Mouse (Mus musculus) hindbrain, embryonic 13.5 days (tissue): ENCODE measurements at regions not wholly inside any gene's neighbourhood (a gene's known extent, or its start where the extent isn't known, plus 50 kb on each side); places are given as distances from the start of the nearest gene placed in this dataset.
"Not testable (repeated sequence)": the region's sequence is repeated elsewhere in the genome, so short reads cannot be mapped to it uniquely, and the experiment has no call there.

ENCODE experiments used
- ATAC-seq: fragments of 200-750 bp; cut with Nextera tagmentation; 2 replicates; pipeline ENCODE4 v1.8.0; 2017; ENCODE audit warnings: moderate TSS enrichment; ENCODE audit not compliant: low FRiP score
- H3K27ac ChIP-seq: fragments of 300-500 bp; sonication (generic); 2 replicates; pipeline ENCODE4 v1.5.1; 2015; ENCODE audit warnings: inconsistent platforms, mild to moderate bottlenecking, moderate library complexity
- H3K27me3 ChIP-seq: fragments of 300-500 bp; sonication (generic); 2 replicates; pipeline ENCODE4 v1.6.1; 2015; ENCODE audit warnings: mild to moderate bottlenecking, inconsistent platforms
- H3K36me3 ChIP-seq: fragments of 300-500 bp; sonication (generic); 2 replicates; pipeline ENCODE4 v1.6.1; 2015; ENCODE audit warnings: mild to moderate bottlenecking, inconsistent platforms
- H3K4me1 ChIP-seq: fragments of 300-500 bp; sonication (generic); replicated peaks from 2 replicates; pipeline ENCODE4 v1.6.1; 2015; ENCODE audit warnings: inconsistent platforms
- H3K4me2 ChIP-seq: fragments of 300-500 bp; sonication (generic); 2 replicates; pipeline ENCODE4 v1.6.1; 2015; ENCODE audit warnings: inconsistent platforms, mild to moderate bottlenecking, moderate library complexity
- H3K4me3 ChIP-seq: fragments of 300-500 bp; sonication (generic); 2 replicates; pipeline ENCODE4 v1.5.1; 2015; ENCODE audit warnings: mild to moderate bottlenecking, inconsistent platforms
- H3K9ac ChIP-seq: fragments of 300-500 bp; sonication (generic); 2 replicates; pipeline ENCODE4 v1.6.1; 2015; ENCODE audit warnings: mild to moderate bottlenecking, inconsistent platforms
- H3K9me3 ChIP-seq: fragments of 300-500 bp; sonication (generic); 2 replicates; pipeline ENCODE4 v1.6.1; 2016; ENCODE audit warnings: inconsistent platforms
- WGBS: fragments of 180-500 bp; shearing (Covaris S2); methylation state at CpG from one replicate; pipeline ENCODE4 v1.1.7; 2015; 5-methylcytosine and 5-hydroxymethylcytosine counted together

DNA sequence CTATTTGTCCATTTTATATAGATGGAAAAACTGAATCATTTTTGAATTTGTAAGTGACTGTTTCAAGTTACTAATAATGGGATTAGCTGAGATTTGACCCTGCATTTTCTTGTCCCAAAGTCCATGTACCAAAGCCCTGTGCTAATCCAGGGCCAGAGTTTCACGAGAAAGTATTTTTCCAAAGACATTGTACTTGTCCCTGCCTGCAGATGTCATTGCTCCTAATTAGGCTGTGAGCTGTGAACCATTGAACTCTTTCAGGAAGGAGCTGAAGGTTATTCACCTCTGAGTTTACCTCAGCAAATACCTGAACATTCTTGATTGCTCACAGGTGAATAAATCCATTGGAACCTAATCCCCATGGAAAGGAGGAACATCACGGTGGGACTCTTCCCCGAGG lies 154.5 kb upstream of the Slc13a1 start:
- H3K27ac ChIP-seq = no peak overlapping the region
- no peak overlapping the region for H3K4me2 ChIP-seq
- no peaks in the 10 kb centered on the region for H3K9me3 ChIP-seq
- ATAC-seq = no peak
- 88% methylated on average over 3 of the region's 3 CpGs for WGBS
- H3K36me3 ChIP-seq = no peaks in the 10 kb centered on the region
- no peaks in the 10 kb centered on the region for H3K27me3 ChIP-seq
- H3K4me3 ChIP-seq = no peak overlapping the region
- H3K4me1 ChIP-seq = no peaks in the 10 kb centered on the region
- H3K9ac ChIP-seq = no peak overlapping the region

DNA sequence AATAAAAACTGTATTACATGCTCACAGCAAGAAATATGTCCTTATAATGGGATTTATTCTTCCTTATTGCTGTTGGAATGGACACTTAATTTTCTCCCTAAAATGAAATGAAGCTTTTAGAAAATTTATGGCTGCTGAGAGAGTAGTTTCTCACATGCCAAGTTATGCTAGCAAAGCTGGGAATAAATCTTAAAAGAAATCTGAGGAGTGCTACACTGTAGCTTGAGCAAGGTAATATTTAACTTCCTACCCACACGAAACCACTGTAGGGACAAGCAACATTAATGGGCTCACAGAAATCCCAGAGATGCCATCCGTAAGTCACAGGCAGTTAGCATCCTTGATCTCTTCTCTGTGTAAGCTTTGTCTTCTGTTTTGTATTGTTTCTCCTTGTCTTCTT lies 151.0 kb upstream of the Slc13a1 start:
- 69% methylated on average over 2 of the region's 2 CpGs for WGBS
- no peak for ATAC-seq
- no peak overlapping the region for H3K4me2 ChIP-seq

DNA sequence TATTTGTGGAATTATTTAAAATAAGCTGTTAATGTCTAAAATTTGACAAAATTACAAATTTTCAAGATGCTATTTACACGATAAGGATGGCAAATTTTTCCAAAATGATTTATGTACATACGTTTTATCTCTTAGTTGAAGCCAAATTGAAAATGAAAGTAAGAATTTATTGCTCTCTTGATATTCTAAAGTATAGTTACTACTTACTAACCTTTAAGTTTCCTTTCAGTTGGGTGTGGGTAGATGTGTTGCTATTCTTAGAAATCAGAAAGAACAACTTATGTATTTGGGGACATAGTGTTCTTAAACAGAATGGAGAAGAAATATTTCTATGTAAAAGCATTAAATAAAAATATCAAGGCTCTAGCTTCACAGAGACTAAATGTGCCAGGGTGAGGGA lies 142.8 kb upstream of the Slc13a1 start:
- Histone ChIP-seq H3K9me3 (no peaks in the 10 kb centered on the region), H3K27me3 (no peaks in the 10 kb centered on the region), H3K27ac (no peak overlapping the region), H3K4me3 (no peak overlapping the region), H3K36me3 (no peaks in the 10 kb centered on the region), H3K4me1 (no peaks in the 10 kb centered on the region), H3K9ac (no peak overlapping the region), H3K4me2 (no peak overlapping the region)
- ATAC-seq = no peak
- 89% methylated on average over 2 of the region's 2 CpGs for WGBS

More for the DNA sequence above, 151.0 kb upstream of the Slc13a1 start:
- H3K4me1 ChIP-seq = no peaks in the 10 kb centered on the region
- H3K9me3 ChIP-seq = no peaks in the 10 kb centered on the region
- H3K27ac ChIP-seq = no peak overlapping the region
- H3K4me3 ChIP-seq = no peak overlapping the region
- H3K27me3 ChIP-seq = no peaks in the 10 kb centered on the region
- no peak overlapping the region for H3K9ac ChIP-seq
- H3K36me3 ChIP-seq = no peaks in the 10 kb centered on the region

DNA sequence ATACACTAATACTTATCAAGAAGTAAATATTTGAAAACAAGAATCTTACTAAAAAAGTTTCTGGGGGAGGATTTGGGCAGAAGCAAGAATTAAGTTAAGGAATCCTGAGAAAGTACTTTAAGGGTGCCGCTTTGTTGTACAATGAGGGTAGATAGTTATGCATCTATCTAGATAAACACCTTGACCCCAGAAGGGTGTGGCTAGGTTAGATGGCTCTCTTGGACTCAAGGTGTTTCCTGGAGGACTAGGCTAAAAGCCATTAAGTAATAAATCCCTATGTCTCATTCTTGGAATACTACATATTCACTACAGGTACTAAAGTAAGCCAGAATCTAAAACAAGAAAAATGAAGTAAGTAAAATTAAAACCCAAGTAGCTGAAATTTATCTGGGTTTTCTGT lies 141.9 kb upstream of the Slc13a1 start:
- no peaks in the 10 kb centered on the region for H3K9me3 ChIP-seq
- H3K27me3 ChIP-seq = no peaks in the 10 kb centered on the region
- no peak overlapping the region for H3K27ac ChIP-seq
- H3K4me1 ChIP-seq = no peaks in the 10 kb centered on the region
- 96% methylated on average over 1 of the region's 1 CpGs for WGBS
- no peak overlapping the region for H3K9ac ChIP-seq
- no peak overlapping the region for H3K4me2 ChIP-seq
- no peak for ATAC-seq
- no peaks in the 10 kb centered on the region for H3K36me3 ChIP-seq
- no peak overlapping the region for H3K4me3 ChIP-seq

DNA sequence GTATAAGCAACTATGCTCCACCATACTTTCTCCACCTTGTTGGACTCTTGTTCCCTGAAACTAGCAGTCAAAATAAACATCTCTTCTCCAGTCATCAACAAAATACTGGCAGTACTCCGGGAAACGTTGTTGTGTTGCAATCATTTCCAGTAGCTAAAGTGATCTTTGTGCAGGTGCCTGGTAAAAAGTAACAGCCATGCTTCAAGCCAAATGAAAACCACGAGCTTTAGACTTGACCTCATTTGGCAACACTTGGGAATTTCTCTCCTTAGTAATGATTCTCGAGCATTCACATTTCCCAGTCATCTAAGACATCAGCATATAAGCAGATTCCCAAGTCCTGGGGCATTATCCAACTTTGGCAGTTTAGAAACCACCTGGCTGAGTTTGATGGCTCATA lies 133.8 kb upstream of the Slc13a1 start:
- no peak overlapping the region for H3K9ac ChIP-seq
- H3K27ac ChIP-seq = no peak overlapping the region
- 75% methylated on average over 4 of the region's 4 CpGs for WGBS
- H3K36me3 ChIP-seq = no peaks in the 10 kb centered on the region
- H3K4me1 ChIP-seq = no peaks in the 10 kb centered on the region
- no peaks in the 10 kb centered on the region for H3K27me3 ChIP-seq
- ATAC-seq = no peak
- H3K9me3 ChIP-seq = no peaks in the 10 kb centered on the region
- H3K4me3 ChIP-seq = no peak overlapping the region
- H3K4me2 ChIP-seq = no peak overlapping the region

DNA sequence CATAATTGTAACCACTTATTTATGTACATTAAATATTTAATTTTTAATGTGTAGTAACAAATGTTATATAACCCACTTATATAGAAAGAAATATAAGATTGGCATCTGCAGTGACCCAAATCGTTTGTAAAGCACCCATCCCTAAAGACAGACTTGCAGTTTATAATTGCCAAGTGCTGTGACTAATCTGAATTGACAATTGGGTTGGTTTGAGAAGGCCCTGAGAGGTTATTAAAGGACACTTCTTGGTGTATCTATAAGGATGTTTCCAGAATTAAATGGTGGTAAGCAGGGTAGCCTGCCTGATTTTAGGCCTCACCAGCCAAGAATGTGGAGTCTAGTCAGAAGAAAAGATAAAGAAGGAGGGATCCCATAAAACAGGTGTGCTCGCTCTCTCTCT lies 133.3 kb upstream of the Slc13a1 start:
- H3K4me1 ChIP-seq = no peaks in the 10 kb centered on the region
- ATAC-seq = no peak

DNA sequence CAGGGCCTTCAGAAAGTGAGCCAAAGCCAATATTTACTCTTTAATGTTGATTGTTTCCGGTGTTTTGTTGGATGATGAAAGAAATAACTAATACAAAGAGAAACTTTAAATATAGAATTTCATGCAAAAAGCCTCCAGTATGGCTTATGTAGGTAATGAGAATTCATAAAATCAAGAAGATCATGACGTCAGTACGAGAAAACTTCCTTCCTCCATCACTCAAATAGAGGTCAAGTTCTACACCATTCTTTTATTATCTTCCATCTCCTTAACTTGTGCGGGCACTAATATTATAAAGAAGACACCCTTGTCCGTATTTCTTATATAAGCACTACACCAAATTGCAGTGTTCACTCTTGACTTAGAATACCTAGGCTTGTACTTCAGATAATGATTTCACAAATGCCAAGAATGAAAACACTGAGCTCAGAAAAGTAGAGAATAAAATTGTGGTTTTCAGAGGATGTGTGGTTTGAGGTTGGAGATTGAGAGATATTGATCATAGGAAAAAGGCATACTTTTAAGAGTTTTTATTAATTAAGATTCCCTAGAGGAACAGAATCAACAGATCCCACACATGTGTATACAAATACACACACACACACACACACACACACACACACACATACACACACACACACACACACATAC lies 130.8 kb upstream of the Slc13a1 start:
- H3K4me3 ChIP-seq = no peak overlapping the region
- H3K9me3 ChIP-seq = no peaks in the 10 kb centered on the region
- ATAC-seq = no peak
- no peaks in the 10 kb centered on the region for H3K36me3 ChIP-seq
- H3K4me1 ChIP-seq = no peaks in the 10 kb centered on the region
- no peaks in the 10 kb centered on the region for H3K27me3 ChIP-seq
- no peak overlapping the region for H3K9ac ChIP-seq
- 92% methylated on average over 5 of the region's 5 CpGs for WGBS
- no peak overlapping the region for H3K27ac ChIP-seq
- H3K4me2 ChIP-seq = no peak overlapping the region

More for the DNA sequence above, 133.3 kb upstream of the Slc13a1 start:
- Histone ChIP-seq H3K9ac (no peak overlapping the region), H3K36me3 (no peaks in the 10 kb centered on the region), H3K4me2 (no peak overlapping the region), H3K9me3 (no peaks in the 10 kb centered on the region), H3K4me3 (no peak overlapping the region), H3K27ac (no peak overlapping the region), H3K27me3 (no peaks in the 10 kb centered on the region)
- WGBS = 74% methylated on average over 2 of the region's 2 CpGs

DNA sequence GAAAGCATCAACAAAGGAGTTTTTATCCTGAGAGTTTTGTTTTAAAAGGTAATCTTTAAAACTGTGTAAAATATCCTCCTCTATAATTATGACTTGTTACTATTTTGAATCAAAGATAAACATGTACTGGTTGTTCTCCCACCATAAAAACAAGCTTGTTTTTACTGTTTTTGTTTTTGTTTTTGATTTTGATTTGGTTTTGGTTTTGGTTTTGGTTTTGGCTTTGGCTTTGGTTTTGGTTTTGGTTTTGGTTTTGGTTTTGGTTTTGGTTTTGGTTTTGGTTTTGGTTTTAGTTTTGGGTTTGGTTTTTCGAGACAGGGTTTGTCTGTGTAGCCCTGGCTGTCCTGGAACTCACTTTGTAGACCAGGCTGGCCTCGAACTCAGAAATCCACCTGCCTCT lies 120.9 kb upstream of the Slc13a1 start:
- not testable (repeated sequence) for H3K9me3 ChIP-seq, H3K27me3 ChIP-seq, H3K4me3 ChIP-seq, H3K9ac ChIP-seq, H3K36me3 ChIP-seq, H3K4me2 ChIP-seq, H3K27ac ChIP-seq, ATAC-seq, H3K4me1 ChIP-seq
- 81% methylated on average over 2 of the region's 2 CpGs for WGBS

DNA sequence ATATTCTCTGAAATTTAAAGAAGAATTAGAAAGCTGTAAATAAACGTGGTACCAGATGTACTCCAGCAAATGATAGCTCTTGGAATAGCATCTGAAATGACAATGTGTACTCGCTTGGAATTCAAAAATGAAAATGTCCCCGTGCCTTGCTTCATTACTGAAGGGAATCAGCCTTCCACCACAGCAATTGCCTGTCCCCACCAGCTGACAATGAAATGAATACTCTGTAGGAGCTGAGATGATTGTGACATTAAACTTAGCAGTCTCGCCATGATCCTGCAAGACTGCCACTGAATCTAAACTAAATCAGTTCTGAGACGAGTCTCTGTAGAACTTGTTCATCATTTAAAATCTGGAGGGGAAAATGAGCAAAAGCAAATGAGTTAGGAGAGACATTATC lies 104.9 kb upstream of the Slc13a1 start:
- Histone ChIP-seq H3K27ac (no peak overlapping the region), H3K4me1 (no peaks in the 10 kb centered on the region), H3K4me3 (no peak overlapping the region), H3K36me3 (no peaks in the 10 kb centered on the region), H3K9me3 (no peaks in the 10 kb centered on the region), H3K4me2 (no peak overlapping the region), H3K9ac (no peak overlapping the region), H3K27me3 (no peaks in the 10 kb centered on the region)
- whole genome bisulfite sequencing = 73% methylated on average over 5 of the region's 5 CpGs
- ATAC-seq = no peak

DNA sequence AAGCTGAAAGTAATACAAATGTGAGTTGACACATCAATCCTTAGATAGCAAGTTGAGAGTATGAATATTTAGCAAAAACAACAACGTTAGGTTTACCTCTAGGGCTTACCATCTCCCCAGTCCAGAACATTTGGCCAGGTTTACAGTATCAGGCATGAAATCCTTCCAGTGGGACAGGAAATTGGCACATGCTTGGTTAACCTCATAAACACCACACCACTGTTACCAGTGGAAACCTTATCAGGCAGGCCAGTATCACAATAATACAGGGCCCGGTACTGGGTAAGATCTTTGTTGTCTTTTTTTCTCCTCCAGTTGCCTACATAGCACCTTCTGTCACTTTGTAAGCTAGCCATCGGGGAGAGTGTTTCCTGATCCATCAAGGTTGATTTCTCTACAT lies 101.7 kb upstream of the Slc13a1 start:
- Histone ChIP-seq H3K4me3 (no peak overlapping the region), H3K4me2 (no peak overlapping the region), H3K4me1 (no peaks in the 10 kb centered on the region), H3K9me3 (no peaks in the 10 kb centered on the region), H3K27ac (no peak overlapping the region), H3K36me3 (no peaks in the 10 kb centered on the region), H3K9ac (no peak overlapping the region), H3K27me3 (no peaks in the 10 kb centered on the region)
- 94% methylated on average over 3 of the region's 3 CpGs for WGBS
- no peak for ATAC-seq

DNA sequence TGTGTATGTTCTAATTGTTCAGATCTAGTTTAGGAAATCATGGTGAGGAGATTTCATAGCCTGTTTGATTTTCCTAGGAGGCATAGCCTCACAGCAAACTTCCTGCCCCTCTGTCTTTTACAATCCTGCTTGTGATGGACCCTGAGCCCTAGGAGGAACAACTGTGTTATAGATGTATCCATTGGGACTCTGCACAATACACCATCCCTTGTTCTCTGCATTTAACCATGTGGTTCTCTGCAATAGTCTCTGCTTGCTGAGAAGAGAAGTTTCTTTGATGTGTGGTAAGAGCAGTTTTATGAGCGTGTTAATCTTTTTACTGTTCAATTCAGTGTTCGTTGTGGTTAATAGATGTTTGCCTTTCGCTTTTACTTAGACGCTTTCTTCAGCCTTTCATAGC lies 95.9 kb upstream of the Slc13a1 start:
- Histone ChIP-seq H3K36me3 (no peaks in the 10 kb centered on the region), H3K4me2 (no peak overlapping the region), H3K27me3 (no peaks in the 10 kb centered on the region), H3K4me3 (no peak overlapping the region), H3K9ac (no peak overlapping the region), H3K27ac (no peak overlapping the region), H3K4me1 (no peaks in the 10 kb centered on the region), H3K9me3 (no peaks in the 10 kb centered on the region)
- 84% methylated on average over 4 of the region's 4 CpGs for WGBS
- no peak for ATAC-seq

DNA sequence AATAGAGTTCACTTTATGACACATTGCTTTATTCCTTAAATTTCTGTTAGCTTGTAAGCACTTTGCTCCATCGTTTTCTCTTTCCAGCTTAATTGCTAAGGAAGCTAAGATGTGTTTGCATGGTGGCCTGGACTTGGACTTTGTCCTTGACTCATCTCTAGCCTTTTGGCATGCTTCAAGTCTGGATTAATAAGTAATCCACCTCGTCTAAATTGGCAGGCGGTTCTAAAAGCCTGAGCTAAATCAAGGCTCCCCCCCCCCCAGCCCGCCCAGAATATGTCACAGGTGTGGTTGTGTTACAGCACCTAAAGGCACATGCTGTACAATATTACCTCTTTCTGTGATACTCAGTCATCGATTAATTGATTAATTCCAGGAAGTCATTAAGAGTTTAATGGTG lies 94.7 kb upstream of the Slc13a1 start:
- no peak for ATAC-seq
- H3K9ac ChIP-seq = no peak overlapping the region
- no peaks in the 10 kb centered on the region for H3K27me3 ChIP-seq
- no peaks in the 10 kb centered on the region for H3K4me1 ChIP-seq
- 84% methylated on average over 5 of the region's 5 CpGs for WGBS
- H3K36me3 ChIP-seq = no peaks in the 10 kb centered on the region
- H3K27ac ChIP-seq = no peak overlapping the region
- H3K4me2 ChIP-seq = no peak overlapping the region
- no peaks in the 10 kb centered on the region for H3K9me3 ChIP-seq
- no peak overlapping the region for H3K4me3 ChIP-seq

DNA sequence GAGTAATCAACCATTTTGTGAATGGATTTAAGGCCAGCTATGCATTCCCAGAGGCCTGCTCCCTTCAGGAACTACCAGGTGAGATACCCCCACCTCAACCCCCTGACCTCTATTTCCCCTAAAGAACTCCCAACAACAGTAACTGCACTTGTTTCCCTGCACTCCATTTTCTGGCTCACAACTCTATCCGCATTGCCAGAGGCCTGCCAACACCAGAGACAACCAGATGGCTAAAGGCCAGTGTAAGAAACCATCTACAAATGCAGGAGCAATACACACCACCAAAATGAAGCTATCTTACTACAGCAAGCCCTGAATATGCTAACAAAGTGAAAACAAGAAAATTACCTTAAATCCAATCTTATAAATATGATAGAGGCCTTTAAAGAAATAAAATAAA lies 77.7 kb upstream of the Slc13a1 start:
- WGBS = 92% methylated on average over 1 of the region's 1 CpGs

More for the DNA sequence above, 77.7 kb upstream of the Slc13a1 start:
- H3K9me3 ChIP-seq = no peaks in the 10 kb centered on the region
- no peak for ATAC-seq
- no peak overlapping the region for H3K9ac ChIP-seq
- H3K4me3 ChIP-seq = no peak overlapping the region
- no peak overlapping the region for H3K27ac ChIP-seq
- H3K36me3 ChIP-seq = no peaks in the 10 kb centered on the region
- no peak overlapping the region for H3K4me2 ChIP-seq
- H3K4me1 ChIP-seq = no peaks in the 10 kb centered on the region
- no peaks in the 10 kb centered on the region for H3K27me3 ChIP-seq
